ENCODE assay signal across 8 mouse cellular contexts in the genomic region with DNA sequence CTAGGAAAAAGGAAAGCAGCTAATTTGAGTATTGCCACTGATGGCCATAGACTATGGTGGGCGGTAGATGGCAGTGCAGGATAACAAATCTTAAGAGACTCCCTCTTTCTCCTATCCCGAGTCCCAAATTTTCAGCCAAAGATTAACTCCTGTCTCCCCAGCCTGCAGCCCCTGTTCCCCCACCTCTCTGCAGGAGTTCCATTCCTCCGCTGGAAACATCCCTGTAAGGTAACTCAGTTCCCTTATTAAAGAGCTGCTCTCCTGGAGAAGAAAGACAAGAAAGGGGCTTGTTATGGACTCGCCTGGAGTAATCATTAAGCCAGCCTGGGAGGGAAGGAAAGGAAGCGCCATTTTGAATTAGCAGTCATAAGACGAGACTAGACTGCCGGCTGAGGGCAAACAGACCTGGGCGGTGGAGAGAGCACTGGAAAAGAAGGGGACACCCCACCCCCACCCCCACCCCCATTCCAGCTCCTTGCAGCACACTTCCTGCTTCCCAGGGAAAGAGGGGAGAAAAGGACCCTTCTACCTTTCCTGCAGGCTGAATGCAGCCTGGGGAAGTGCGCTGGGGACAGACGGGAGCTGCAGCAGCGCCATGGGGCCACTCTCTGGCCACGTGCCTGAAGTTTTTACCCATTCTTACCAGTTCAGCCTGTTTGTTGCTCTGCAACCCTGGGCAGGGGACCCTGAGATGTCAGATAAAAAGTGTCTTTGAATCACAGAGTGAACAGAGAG. TPM values are rescaled to one million over a fixed set of nuclear protein-coding genes. Genes with fewer than 3 reads are reported as not detected.
DNase-seq lines count a peak whose midpoint lies in the region; ATAC-seq and TF ChIP-seq lines count a peak whose summit lies in the region.

No protein-coding gene starts in this region.

- peak overlapping the region; percentile 59 for H3K4me2 ChIP-seq in forebrain, embryonic 15.5 days (replicated peaks)
- peak overlapping the region; percentile 55 for H3K4me2 ChIP-seq in liver, embryonic 14.5 days (ENCODE audit: low read depth)
- peak overlapping the region; percentile 60 for H3K4me2 ChIP-seq in neural tube, embryonic 12.5 days (replicated peaks)

- peak; percentile 85 to 87 for DNase-seq in heart, postnatal 10 days
- DNase-seq in kidney, postnatal 4 days, result peak; percentile 81 to 88
- peak; percentile 20 to 29 (median 23) for DNase-seq in liver, embryonic 14.5 days (ENCODE audit: low read depth in 3 of 3, low spot score in 3 of 3)
- peak; percentile 33 for DNase-seq in thymus, adult 2 months

- H3K4me3 ChIP-seq in ES-Bruce4 (ENCODE audit: low read depth, low read length), result peak overlapping the region; percentile 81
- peak overlapping the region; percentile 70 for H3K4me3 ChIP-seq in forebrain, embryonic 15.5 days
- peak overlapping the region; percentile 45 to 54 for H3K4me3 ChIP-seq in liver, embryonic 14.5 days (ENCODE audit: insufficient read depth in 1 of 2, low read depth in 2 of 2, low read length in 2 of 2)
- peak overlapping the region; percentile 47 for H3K4me3 ChIP-seq in neural tube, embryonic 12.5 days
- no peak overlapping the region for H3K4me3 ChIP-seq in thymus, adult 2 months (ENCODE audit: control insufficient read depth, insufficient read depth, low read length)

- H3K9me3 ChIP-seq in ES-Bruce4 (replicated peaks; ENCODE audit: control insufficient read depth, insufficient read depth, low read length, poor library complexity, severe bottlenecking), result no peaks in the 10 kb centered on the region
- no peaks in the 10 kb centered on the region for H3K9me3 ChIP-seq in forebrain, embryonic 15.5 days
- no peaks in the 10 kb centered on the region for H3K9me3 ChIP-seq in liver, embryonic 14.5 days (ENCODE audit: control insufficient read depth, low read length)
- H3K9me3 ChIP-seq in neural tube, embryonic 12.5 days, result no peaks in the 10 kb centered on the region

- peak; percentile 93 for ATAC-seq in cerebellum, adult (ENCODE audit: insufficient number of reproducible peaks, low FRiP score, low TSS enrichment)
- peak; percentile 96 for ATAC-seq in forebrain, embryonic 15.5 days (replicated peaks)
- peak; percentile 77 for ATAC-seq in liver, embryonic 14.5 days (ENCODE audit: insufficient read depth)
- peak; percentile 94 for ATAC-seq in neural tube, embryonic 12.5 days (ENCODE audit: low FRiP score, low read depth)

- TF ChIP-seq POLR2A in ES-Bruce4 (IDR thresholded peaks at IDR 0.05; ENCODE audit: insufficient read depth, low read length), result no peak
- no peak for TF ChIP-seq POLR2A in thymus, adult 2 months (IDR thresholded peaks at IDR 0.05; ENCODE audit: control insufficient read depth, extremely low read depth, insufficient read depth, low read length, poor library complexity)

- H3K27me3 ChIP-seq in ES-Bruce4 (ENCODE audit: control insufficient read depth, insufficient read depth, low read length, poor library complexity, severe bottlenecking), result no peaks in the 10 kb centered on the region
- H3K27me3 ChIP-seq in forebrain, embryonic 15.5 days, result no peaks in the 10 kb centered on the region
- H3K27me3 ChIP-seq in liver, embryonic 14.5 days (ENCODE audit: control insufficient read depth, insufficient read depth, low read length), result no peaks in the 10 kb centered on the region
- no peaks in the 10 kb centered on the region for H3K27me3 ChIP-seq in neural tube, embryonic 12.5 days (replicated peaks)
- H3K27me3 ChIP-seq in thymus, adult 2 months (ENCODE audit: control insufficient read depth, insufficient read depth, low read length), result no peaks in the 10 kb centered on the region

- TF ChIP-seq EP300 in ES-Bruce4 (IDR thresholded peaks at IDR 0.05; ENCODE audit: insufficient read depth, low read depth, low read length), result no peak
- no peak for TF ChIP-seq EP300 in liver, embryonic 14.5 days (IDR thresholded peaks at IDR 0.05; ENCODE audit: low read depth)

- under 1% methylated on average over 12 of the region's 12 CpGs for WGBS in forebrain, embryonic 15.5 days
- WGBS in liver, embryonic 14.5 days (ENCODE audit: insufficient replicate concordance), result under 1% methylated on average over 12 of the region's 12 CpGs
- 1% methylated on average over 12 of the region's 12 CpGs for WGBS in neural tube, embryonic 12.5 days
- whole genome bisulfite sequencing in thymus, adult 2 months, result 34% methylated on average over 12 of the region's 12 CpGs

- H3K4me1 ChIP-seq in ES-Bruce4 (ENCODE audit: control insufficient read depth, insufficient read depth, low read length), result no peaks in the 10 kb centered on the region
- H3K4me1 ChIP-seq in forebrain, embryonic 15.5 days, result peaks cover 7% of the 10 kb centered on the region; the same call in 1 of the 2 replicates
- peaks cover 0 to 8% of the 10 kb centered on the region in 2 experiments; a peak in 1 of 4 replicates for H3K4me1 ChIP-seq in liver, embryonic 14.5 days (replicated peaks; ENCODE audit: control insufficient read depth in 2 of 2, insufficient read depth in 2 of 2, low read length in 1 of 2)
- H3K4me1 ChIP-seq in neural tube, embryonic 12.5 days, result peaks cover 4% of the 10 kb centered on the region
- no peaks in the 10 kb centered on the region; the same call in 1 of the 2 replicates for H3K4me1 ChIP-seq in thymus, adult 2 months (replicated peaks; ENCODE audit: control insufficient read depth, insufficient read depth, low read length)

- peak overlapping the region; percentile 67 for H3K9ac ChIP-seq in ES-Bruce4 (ENCODE audit: low read depth, poor library complexity, severe bottlenecking)
- peak overlapping the region; percentile 88 for H3K9ac ChIP-seq in forebrain, embryonic 15.5 days (replicated peaks)
- H3K9ac ChIP-seq in liver, embryonic 14.5 days (replicated peaks), result peak overlapping the region; percentile 29; the same call in 1 of the 2 replicates
- peak overlapping the region; percentile 66 for H3K9ac ChIP-seq in neural tube, embryonic 12.5 days

- peak; percentile 25 for TF ChIP-seq CTCF in ES-Bruce4 (IDR thresholded peaks at IDR 0.05; ENCODE audit: low read depth, low read length)
- peak; percentile 44; the same call in 1 of the 2 replicates for TF ChIP-seq CTCF in liver, embryonic 14.5 days (IDR thresholded peaks at IDR 0.05; ENCODE audit: low read depth)
- TF ChIP-seq CTCF in thymus, adult 2 months (IDR thresholded peaks at IDR 0.05; ENCODE audit: borderline replicate concordance, control insufficient read depth, extremely low read depth, insufficient read depth, low read length, poor library complexity), result no peak

- intact Hi-C loops in heart, postnatal 10 days (cut with DNase I), result loop anchor here (5.0 to 10.0 kb wide), 5 partner anchors 165 to 1752 kb away; a partner anchor contains a TSS

- H3K36me3 ChIP-seq in ES-Bruce4 (ENCODE audit: control insufficient read depth, insufficient read depth, low read length, poor library complexity, severe bottlenecking), result no peaks in the 10 kb centered on the region
- H3K36me3 ChIP-seq in forebrain, embryonic 15.5 days, result no peaks in the 10 kb centered on the region
- H3K36me3 ChIP-seq in liver, embryonic 14.5 days (replicated peaks; ENCODE audit: control insufficient read depth, insufficient read depth, low read depth), result no peaks in the 10 kb centered on the region
- peaks cover 10% of the 10 kb centered on the region; the same call in 1 of the 2 replicates for H3K36me3 ChIP-seq in neural tube, embryonic 12.5 days
- no peaks in the 10 kb centered on the region for H3K36me3 ChIP-seq in thymus, adult 2 months (ENCODE audit: control insufficient read depth, insufficient read depth, low read length)

- H3K27ac ChIP-seq in ES-Bruce4 (ENCODE audit: insufficient read depth, low read length), result no peak overlapping the region; the same call in 1 of the 2 replicates
- peak overlapping the region; percentile 96 for H3K27ac ChIP-seq in forebrain, embryonic 15.5 days (replicated peaks)
- H3K27ac ChIP-seq in liver, embryonic 14.5 days, result no peak overlapping the region
- H3K27ac ChIP-seq in neural tube, embryonic 12.5 days, result peak overlapping the region; percentile 62; the same call in 1 of the 2 replicates
- H3K27ac ChIP-seq in thymus, adult 2 months (ENCODE audit: control insufficient read depth, insufficient read depth, low read length), result no peak overlapping the region

RNA-seq across cellular contexts. Expression of a gene that starts 10.2 kb away (rescaled TPM):
- 7.2 and 7.9 TPM in 2 replicates for polyA plus RNA-seq in ES-Bruce4 (2011; ENCODE audit: insufficient read depth, insufficient read length, low read depth, missing spikeins)
- 7.5 and 7.9 TPM in 2 replicates for polyA plus RNA-seq in forebrain, embryonic 15.5 days (2015; fragmentation: Nextera tagmentation; extraction: Ambion mirVana)
- total RNA-seq in heart, postnatal 10 days (2021), result 10 to 100 TPM; 10.7 to 13.6 TPM
- polyA plus RNA-seq in liver, embryonic 14.5 days (2012; rRNA removed), result 0.98 and 1.4 TPM in 2 replicates
- polyA plus RNA-seq in liver, embryonic 14.5 days (2014; fragmentation: Nextera tagmentation; extraction: Ambion mirVana), result 0.75 and 1.3 TPM in 2 replicates
- 7.2 and 9.6 TPM in 2 replicates for polyA plus RNA-seq in neural tube, embryonic 12.5 days (2016; fragmentation: Nextera tagmentation; extraction: Ambion mirVana)
- polyA plus RNA-seq in thymus, adult 2 months (2012; rRNA removed), result 0.57 and 0.73 TPM in 2 replicates

Comparison
In these comparisons a context has a peak if more than half of its experiments do, and no peak if none do; other contexts are left out.
1. H3K27ac ChIP-seq: peak in forebrain, embryonic 15.5 days (single experiment) and neural tube, embryonic 12.5 days (single experiment); none in ES-Bruce4 (single experiment), liver, embryonic 14.5 days (single experiment) and thymus, adult 2 months (single experiment).
2. H3K9ac ChIP-seq: peak in every context shown above with its lines; median percentile 88 in forebrain, embryonic 15.5 days; 67 in ES-Bruce4; 66 in neural tube, embryonic 12.5 days; 29 in liver, embryonic 14.5 days.
3. DNase-seq: peak in every context shown above with its lines; median percentile 86 in heart, postnatal 10 days; 84 in kidney, postnatal 4 days; 33 in thymus, adult 2 months; 23 in liver, embryonic 14.5 days.
4. Peak in every context shown above with its lines, with median percentiles within 50 percentile points of each other: ATAC-seq and H3K4me2 ChIP-seq.